Mouse (Mus musculus) stomach, postnatal 0 days (tissue): ENCODE data around the gene Tnrc6b.

Experiments
- CTCF ChIP-seq: IDR thresholded peaks from 2 replicates; pipeline ENCODE4 v1.5.1; 2016; ENCODE audit warnings: antibody characterized with exemption, low read depth, mild to moderate bottlenecking, moderate library complexity
- EP300 ChIP-seq: optimal IDR thresholded peaks from 2 replicates; pipeline ENCODE3; 2016; ENCODE audit warnings: antibody characterized with exemption

DNA sequence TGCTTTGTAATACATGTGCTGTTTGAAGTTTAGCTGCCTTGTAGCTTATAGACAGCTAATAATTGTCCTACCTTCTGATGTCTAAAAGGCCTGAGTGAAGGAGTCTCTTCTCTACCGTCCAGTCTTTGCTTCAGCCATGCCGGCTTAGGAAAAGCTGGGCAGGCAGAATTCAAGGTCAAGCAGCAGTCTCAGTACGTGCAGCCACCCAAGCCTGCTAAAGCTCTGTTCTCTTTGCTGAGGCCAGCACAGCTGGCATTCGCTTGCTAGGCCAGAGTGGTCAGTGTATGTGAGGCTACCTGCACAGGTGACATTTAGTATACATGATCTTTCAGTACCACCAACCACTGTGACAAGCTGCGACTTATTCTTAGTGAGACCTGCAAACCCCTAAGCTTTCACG, 42.2 kb downstream of the Tnrc6b start:
- TF ChIP-seq EP300 (no peak), CTCF (no peak)
